Mouse (Mus musculus): Measurements from ENCODE around the gene Pkdrej.

DNA sequence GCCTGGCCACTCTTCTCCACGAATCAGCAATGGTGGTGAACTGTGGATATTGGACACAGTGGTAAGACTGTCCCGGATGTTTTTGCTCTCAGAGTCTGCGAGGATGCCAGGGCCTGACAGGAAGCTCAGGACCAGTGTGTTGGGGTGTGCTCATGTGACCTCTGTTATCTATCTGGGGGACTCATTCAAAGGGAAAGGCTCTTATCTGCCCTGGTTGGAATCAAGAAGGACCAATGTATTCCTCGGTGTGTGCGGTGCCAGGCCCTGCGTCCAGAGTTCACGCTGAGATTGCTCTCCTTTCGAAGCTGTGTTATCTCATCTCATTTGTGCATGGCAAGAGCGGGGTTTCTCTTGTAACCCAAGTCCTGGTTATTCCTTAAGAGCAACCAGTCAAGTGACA, 47.1 kb downstream of the Pkdrej start:
- TF ChIP-seq EP300 (IDR thresholded peaks at IDR 0.05; ENCODE audit: low read depth) (no peak), CTCF (IDR thresholded peaks at IDR 0.05; ENCODE audit: low read depth) (no peak)

Measured in heart, postnatal 0 days (tissue).